Mouse (Mus musculus) megakaryocyte, adult 5-6 weeks (primary cell): Measurements from ENCODE around the gene Dap3. TPM values are rescaled to one million over a fixed set of nuclear protein-coding genes. Genes with fewer than 3 reads are reported as not detected.
A peak's percentile ranks its signal among the peaks of the same experiment; 100 is the strongest.
"Not testable (repeated sequence)": the region's sequence is repeated elsewhere in the genome, so short reads cannot be mapped to it uniquely, and the experiment has no call there.

Source experiments
- ATAC-seq: 2 replicates; pipeline ENCODE4 v1.8.0; 2016; ENCODE audit warnings: mild to moderate bottlenecking, inconsistent platforms; ENCODE audit not compliant: poor library complexity, severe bottlenecking
- total RNA-seq, 2 experiments: library from RNA; stranded (forward) in 1 of 2; stranded (reverse) in 1 of 2; fragments of 153-499, 151-499 nt in 1 of 2; fragments of 221-1000, 200-1000 nt in 1 of 2; gene quantifications; 2 replicates each; pipeline versions ENCODE4 v1.2.3 to v1.2.4; 2015 to 2017

Gene Dap3
- total RNA-seq (2015) (70.6 and 75.4 TPM in 2 replicates), total RNA-seq (2017) (45.6 and 51.5 TPM in 2 replicates)

DNA sequence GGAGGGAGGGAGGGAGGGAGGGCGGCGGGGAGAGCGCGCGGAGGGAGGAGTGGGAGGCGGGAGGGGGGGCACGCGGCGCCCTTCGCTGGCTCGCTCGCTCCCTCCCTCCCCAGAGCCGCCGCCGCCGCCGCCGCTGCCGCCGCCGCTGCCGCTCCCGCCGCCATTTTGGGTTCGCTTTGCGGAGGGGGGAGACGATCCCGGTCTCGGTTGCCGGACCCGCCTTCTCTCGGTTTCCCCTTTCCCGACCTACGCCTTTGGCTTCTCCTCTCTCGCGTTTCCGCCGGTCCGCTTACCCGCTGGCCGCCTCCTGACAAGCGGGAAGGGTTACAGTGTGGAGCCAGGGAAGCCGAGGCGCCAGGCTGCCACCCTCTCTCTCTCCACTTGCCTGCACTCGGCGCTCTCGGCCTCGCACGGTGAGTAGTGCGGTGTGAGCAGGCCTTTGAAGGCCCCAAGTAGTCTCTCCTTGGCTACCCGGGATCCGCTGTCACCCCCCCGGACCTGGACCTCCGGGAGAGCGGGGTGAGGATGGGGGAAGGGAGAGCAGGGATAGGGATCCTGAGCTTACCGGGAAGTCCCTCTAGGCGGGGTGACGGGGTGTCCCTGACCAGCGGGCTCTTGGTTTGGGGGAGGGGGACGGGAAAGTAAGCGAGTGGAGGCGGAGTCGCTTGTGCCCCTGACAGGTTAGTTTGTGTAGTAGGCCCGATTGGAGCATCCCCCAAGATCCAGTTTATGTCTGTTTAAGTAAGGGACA is at the start of gene Dap3, which contains the start of gene Ash1l:
Gene Dap3, minus strand, starts transcription at position 606 of the 751 bp plus-strand sequence.
Gene Ash1l, plus strand, starts transcription at position 47 of the 751 bp plus-strand sequence.
- ATAC-seq: peak; percentile 78

GRCm38 (mm10) chr3:88992793-88993192 is 41.8 kb upstream of the Dap3 start:
- no peak for ATAC-seq

DNA sequence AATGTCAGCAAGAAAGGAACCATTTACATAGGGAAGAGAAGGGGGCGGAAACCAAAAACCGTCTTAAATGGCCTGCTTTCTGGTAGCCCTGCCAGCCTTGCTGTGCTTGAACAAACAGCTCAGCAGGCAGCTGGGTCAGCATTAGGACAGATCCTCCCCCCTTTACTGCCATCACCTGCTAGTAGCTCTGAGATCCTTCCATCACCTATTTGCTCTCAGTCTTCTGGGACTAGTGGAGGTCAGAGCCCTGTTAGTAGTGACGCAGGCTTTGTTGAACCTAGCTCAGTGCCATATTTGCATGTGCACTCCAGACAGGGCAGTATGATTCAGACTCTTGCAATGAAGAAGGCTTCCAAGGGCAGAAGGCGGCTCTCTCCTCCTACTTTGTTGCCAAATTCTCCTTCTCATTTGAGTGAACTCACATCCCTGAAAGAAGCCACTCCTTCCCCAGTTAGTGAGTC is 33.0 kb upstream of the Dap3 start:
- ATAC-seq: no peak

GRCm38 (mm10) chr3:88981206-88982010 is 30.4 kb upstream of the Dap3 start:
- ATAC-seq: no peak

- ATAC-seq: no peak
These were observed 24.0 kb upstream of the Dap3 start for GRCm38 (mm10) chr3:88975012-88975411.

DNA sequence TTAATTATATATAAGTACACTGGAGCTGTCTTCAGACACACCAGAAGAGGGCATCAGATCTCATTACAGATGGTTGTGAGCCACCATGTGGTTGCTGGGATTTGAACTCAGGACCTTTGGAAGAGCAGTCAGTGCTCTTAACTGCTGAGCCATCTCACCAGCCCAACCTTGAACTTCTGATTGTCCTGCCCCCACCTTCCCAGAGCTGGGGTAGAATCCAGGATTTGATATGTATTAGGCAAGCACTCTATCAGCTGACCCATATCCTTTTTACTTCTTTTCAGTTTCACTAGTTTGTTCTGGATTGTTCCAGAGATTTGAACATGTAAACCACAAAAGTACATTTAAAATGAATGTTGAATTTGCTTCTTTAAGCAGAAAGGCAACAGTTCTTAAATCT is 12.2 kb upstream of the Dap3 start:
- ATAC-seq: not testable (repeated sequence)

- ATAC-seq: no peak
These were observed 2.8 kb upstream of the Dap3 start for GRCm38 (mm10) chr3:88953736-88954135.

DNA sequence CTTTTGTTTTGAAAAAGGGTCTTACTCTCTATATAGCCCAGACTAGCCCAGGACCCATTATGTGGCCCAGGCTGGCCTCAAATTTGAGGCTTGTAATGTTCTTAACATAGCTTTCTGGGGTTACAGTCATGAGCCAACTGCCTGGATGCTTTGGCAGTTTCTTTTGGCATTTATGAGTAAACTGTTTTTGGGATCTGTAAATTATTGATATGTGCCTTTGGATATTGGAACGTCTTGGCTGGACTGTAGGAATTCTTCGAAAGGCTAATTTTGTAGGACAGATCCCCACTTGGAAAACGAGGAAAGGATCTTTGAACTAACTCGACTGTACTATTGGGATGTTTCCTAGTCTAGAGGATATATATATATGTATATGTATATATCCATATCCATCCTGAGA is 2.3 kb upstream of the Dap3 start:
- no peak for ATAC-seq

DNA sequence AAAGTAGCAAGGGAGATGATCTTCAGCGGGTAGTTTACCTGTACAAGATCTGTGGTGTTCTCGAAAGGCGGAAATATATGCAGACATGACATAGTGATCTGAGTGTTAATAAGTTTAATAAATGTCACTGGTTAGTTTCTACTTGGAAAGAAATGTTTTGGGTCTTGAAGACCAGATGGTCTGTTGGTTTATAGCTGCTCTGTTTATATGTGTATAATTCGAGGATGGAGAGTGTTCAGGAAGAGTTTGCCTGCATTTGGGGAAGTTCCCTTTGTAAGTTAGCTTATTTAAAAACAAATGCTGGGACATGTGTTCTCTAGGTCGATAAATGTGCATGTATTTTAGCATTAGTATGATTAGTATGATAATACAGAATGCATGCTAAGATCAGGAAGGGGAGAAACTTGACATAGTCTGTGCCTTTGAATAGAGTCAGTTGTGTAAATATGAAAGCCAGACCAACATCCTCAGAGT is 383 bp upstream of the Dap3 start:
- no peak for ATAC-seq

DNA sequence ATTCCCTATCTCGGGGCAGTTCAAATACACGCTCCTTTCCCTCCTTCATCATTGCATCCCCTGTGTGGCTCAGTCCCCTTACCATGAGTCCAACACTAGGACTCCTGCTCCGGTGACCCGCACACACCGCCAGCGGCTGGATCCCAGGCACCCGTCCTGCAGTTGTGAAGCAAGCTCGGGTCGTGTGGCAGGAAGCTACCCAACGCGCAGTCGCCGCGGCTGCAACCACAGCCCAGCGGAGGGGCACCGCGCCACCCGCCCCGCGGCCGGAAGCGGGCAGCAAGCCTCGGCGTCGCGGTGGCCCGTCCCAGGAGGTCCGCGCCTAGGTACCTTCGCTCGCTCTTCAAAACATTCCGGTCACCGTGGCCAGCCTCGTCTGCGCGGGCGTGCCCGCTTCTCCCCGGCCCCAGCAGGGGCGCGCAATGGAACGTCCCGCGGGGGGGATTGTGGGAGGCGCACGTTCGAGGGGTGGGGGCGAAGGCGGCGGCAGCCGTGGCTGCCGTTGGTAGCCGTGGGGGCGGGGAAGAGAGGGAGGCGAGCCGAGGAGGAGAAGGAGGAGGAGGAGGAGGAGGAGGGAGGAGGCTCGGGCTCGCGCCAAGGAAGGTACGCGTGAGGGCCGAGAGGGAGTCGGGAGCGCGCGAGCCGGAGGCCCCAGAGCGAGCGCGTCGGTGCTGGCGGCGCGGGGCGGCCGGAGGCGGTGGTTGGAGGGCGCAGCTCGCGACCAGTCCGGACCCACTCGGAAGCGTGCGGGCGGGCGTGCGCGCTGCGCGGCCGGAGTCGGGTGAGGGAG is 1.0 kb downstream of the Dap3 start:
- ATAC-seq: peak; percentile 71

DNA sequence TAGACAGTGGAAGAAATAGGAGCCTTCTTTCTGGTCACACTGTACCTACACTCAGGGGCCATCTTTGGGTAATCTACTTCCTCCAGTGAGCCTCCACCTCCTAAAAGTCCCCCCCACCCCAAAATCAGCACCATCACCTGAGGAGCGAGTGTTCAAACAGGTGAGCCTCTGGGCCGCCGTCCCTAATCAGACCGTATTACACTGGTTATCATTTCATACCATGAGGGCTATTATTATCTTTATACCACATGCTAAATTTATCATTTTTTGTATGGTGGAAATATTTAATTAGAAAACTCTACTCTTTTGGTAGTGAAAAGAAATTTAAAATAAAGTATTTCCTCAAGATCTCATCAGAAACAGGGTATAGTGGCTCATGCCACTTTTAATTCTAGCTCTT is 6.9 kb downstream of the Dap3 start:
- ATAC-seq: no peak

DNA sequence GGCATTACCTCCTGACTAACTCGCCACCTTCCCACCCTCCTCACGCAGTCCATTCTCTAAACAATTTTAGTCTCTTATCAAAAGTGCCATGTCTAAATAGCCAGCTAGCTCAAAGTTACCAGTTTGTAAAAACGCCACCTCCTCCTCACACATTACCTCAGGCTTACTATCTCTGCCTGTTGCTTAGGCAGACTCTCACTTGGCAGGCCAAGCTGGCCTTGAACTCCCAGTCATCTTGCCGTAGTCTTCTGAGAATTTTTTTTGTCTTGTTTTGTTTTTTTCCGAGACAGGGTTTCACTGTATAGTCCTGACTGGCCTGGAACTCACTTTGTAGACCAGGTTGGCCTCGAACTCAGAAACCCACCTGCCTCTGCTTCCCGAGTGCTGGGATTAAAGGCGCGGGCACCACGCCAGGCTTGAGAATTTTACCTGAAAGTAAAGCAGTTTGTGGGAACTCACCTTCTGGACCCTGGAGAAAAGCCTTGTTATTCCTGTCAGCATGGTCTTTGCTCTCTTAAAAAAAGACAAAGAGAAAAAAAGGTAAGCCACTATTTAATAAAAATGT is 8.6 kb downstream of the Dap3 start:
- ATAC-seq: no peak

- ATAC-seq: peak; percentile 64
These were observed 11.2 kb downstream of the Dap3 start for GRCm38 (mm10) chr3:88939749-88940148.

- no peak for ATAC-seq
These were observed 11.9 kb downstream of the Dap3 start for GRCm38 (mm10) chr3:88939071-88939470.

- no peak for ATAC-seq
These were observed 21.5 kb downstream of the Dap3 start for GRCm38 (mm10) chr3:88929501-88929900.

DNA sequence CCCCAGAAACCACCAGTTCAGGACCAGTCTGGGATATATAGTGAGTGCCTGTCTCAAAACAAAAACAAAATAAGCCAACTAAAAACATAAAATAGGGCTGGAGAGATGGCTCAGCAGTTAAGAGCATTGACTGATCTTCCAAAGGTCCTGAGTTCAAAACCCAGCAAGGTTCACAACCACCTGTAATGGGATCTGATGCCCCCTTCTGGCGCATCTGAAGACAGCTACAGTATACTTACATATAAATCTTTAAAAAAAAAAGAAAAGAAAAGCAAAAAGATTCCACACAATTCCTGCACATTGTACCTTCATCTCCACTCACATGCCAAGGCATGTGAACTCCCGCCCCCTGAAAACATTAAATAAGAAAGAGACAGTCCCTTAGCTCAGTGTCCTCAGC is 25.3 kb downstream of the Dap3 start:
- no peak for ATAC-seq

DNA sequence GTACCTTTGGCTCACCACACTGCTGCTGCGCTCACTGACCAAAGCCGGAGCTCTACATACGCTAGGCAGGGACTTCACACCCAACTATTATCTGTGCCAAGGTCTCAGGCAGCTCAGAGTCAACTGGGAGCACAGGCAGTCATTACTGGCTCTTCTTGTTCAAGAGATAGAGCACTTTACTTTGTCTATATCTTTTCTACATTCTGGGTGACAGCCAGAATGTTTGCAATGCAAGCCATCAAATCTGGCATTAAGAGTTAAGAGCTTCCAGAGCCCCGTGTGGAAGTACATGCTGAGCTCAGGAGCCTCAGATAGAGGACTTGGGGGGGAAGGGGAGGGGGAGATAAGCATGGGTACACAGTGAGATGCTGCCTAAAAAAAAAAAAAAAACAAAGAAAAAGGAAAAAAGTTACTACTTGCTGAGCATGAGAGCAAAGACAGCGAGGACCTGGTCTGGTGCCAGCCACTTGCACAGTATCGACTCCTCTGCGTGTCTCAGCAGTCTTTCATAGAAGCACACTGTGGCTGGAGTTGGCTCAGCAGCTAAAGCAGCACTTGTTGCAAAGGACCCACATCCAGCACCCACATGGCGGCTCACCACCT is 26.9 kb downstream of the Dap3 start:
- ATAC-seq: no peak

GRCm38 (mm10) chr3:88921411-88921810 is 29.6 kb downstream of the Dap3 start:
- ATAC-seq: no peak

DNA sequence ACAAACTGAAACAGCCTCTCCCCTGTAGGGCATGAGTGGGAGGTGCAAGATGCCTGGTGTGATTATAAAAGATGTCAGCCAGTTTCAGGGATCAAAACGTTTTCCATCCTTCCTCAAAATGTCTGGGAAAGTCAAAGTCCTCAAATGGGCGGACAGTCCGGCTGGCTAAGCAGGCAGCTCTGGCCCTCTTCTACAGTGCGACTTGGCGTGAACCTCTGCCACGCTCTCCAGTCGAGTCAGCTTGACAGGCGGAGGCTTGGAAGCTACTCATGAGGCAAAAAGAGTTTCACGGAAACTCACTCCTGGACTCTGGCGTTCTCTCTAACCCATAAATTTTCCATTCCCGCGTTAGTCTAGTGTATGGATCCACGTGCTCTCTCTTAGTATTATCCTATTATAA is 32.0 kb downstream of the Dap3 start:
- ATAC-seq: no peak

DNA sequence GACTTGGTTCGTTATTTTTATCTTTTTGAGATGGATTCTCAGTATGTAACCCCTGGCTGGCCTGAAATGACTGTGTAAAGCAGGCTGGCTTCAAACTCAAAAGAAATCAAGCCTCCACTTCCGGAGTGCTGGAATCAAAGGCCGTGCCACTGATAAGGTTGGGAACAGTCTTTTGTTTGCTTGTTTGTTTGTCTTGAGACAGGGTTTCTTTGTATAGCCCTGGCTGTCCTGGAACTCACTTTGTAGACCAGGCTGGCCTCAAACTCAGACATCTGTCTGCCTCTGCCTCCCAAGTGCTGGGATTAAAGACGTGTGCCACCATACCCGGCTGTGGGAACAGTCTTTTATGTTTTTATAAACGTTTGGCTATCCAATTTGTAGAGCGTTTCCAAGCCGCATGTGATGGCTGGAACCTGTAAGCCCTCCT is 36.6 kb downstream of the Dap3 start:
- 0 out of 2 replicates have a peak, but pooled peaks have one; percentile 5 for ATAC-seq
